Mouse (Mus musculus): ENCODE results near the gene Msantd4. TPM values are rescaled to one million over a fixed set of nuclear protein-coding genes. Genes with fewer than 3 reads are reported as not detected.
"Not testable (repeated sequence)": the region's sequence is repeated elsewhere in the genome, so short reads cannot be mapped to it uniquely, and the experiment has no call there.

Gene Msantd4
- 45.0 and 46.0 TPM in 2 replicates for polyA plus RNA-seq (2015; fragmentation: Nextera tagmentation; extraction: Ambion mirVana)

- Histone ChIP-seq H3K9ac (peak within 1 kb of the TSS; percentile 55), H3K36me3 (peaks cover 5% of the 10 kb centered on the region; the same call in 1 of the 2 replicates), H3K27me3 (no peaks in the 10 kb centered on the region), H3K9me3 (replicated peaks) (no peaks in the 10 kb centered on the region), H3K4me2 (peak within 1 kb of the TSS; percentile 69), H3K4me1 (0 out of 2 replicates have a peak, but pooled peaks cover 5% of the 10 kb centered on the region), H3K27ac (peak within 1 kb of the TSS; percentile 82), H3K4me3 (replicated peaks) (peak within 1 kb of the TSS; percentile 80)
- 2% methylated on average over 31 of the region's 31 CpGs for WGBS
- ATAC-seq (replicated peaks; ENCODE audit: low FRiP score): peak; percentile 100
These were observed at the start of gene Msantd4 for GRCm38 (mm10) chr9:4375828-4376639. Msantd4 (plus strand) TSS chr9:4376562.

GRCm38 (mm10) chr9:4353163-4353562 lies 23.2 kb upstream of the Msantd4 start:
- Histone ChIP-seq H3K4me1 (no peaks in the 10 kb centered on the region), H3K27ac (no peak overlapping the region), H3K27me3 (no peaks in the 10 kb centered on the region), H3K4me2 (no peak overlapping the region), H3K9me3 (replicated peaks) (no peaks in the 10 kb centered on the region), H3K4me3 (replicated peaks) (no peak overlapping the region), H3K36me3 (no peaks in the 10 kb centered on the region), H3K9ac (no peak overlapping the region)
- 85% methylated on average over 1 of the region's 1 CpGs for WGBS
- no peak for ATAC-seq (replicated peaks; ENCODE audit: low FRiP score)

DNA sequence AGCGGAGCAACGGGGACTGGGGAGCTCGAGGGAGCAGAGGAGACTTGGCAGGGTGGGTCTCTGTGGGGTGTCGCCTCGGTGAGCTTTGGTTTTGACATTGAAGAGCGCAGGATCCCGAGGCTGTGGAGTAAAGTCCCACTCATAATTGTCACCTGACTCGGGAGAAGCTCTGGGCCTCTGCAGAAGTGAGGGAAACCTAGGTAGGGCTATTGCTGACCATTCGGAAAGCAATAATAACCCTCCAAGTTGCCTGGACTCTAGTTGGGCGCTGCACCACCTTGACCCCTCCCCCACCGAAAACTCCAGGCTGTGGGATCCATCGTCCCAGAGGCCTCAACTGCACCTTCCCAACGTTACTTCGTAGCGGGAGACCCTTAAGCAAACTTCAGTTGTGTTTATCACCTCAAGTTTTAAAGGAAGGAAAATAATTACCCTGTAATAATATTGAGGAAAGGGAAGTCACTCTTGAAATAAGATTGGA lies 318 bp downstream of the Msantd4 start:
- Histone ChIP-seq H3K9ac (peak overlapping the region; percentile 55), H3K4me1 (0 out of 2 replicates have a peak, but pooled peaks cover 5% of the 10 kb centered on the region), H3K4me2 (peak overlapping the region; percentile 69), H3K9me3 (replicated peaks) (no peaks in the 10 kb centered on the region), H3K27ac (peak overlapping the region; percentile 82), H3K4me3 (replicated peaks) (peak overlapping the region; percentile 80), H3K36me3 (peaks cover 8% of the 10 kb centered on the region; the same call in 1 of the 2 replicates), H3K27me3 (no peaks in the 10 kb centered on the region)
- under 1% methylated on average over 15 of the region's 15 CpGs for WGBS
- ATAC-seq (replicated peaks; ENCODE audit: low FRiP score): no peak

GRCm38 (mm10) chr9:4400801-4401200 lies 24.4 kb downstream of the Msantd4 start:
- H3K27ac ChIP-seq; H3K9ac ChIP-seq; H3K4me3 ChIP-seq (replicated peaks); H3K9me3 ChIP-seq (replicated peaks); ATAC-seq (replicated peaks; ENCODE audit: low FRiP score); H3K4me2 ChIP-seq; H3K36me3 ChIP-seq; H3K27me3 ChIP-seq; H3K4me1 ChIP-seq: not testable (repeated sequence)
- WGBS: 92% methylated on average over 11 of the region's 11 CpGs

Small RNA genes within 50 kb of the gene (microRNA-seq; reads per million reads assigned to microRNA genes)
- gene Gm23992: not detected

Other genes starting within 250 kb of the Msantd4 start
- 33.7 and 38.7 TPM in 2 replicates for gene Aasdhppt, start 67.1 kb upstream of the Msantd4 start, polyA plus RNA-seq (2015; fragmentation: Nextera tagmentation; extraction: Ambion mirVana)
- 6.7 and 7.0 TPM in 2 replicates for gene Kbtbd3, start 66.7 kb upstream of the Msantd4 start, polyA plus RNA-seq (2015; fragmentation: Nextera tagmentation; extraction: Ambion mirVana)